Mouse (Mus musculus): ENCODE measurements around the gene Thbs2.

- TF ChIP-seq CTCF (IDR thresholded peaks at IDR 0.05; ENCODE audit: borderline replicate concordance, insufficient read depth, low read depth, low read length) (no peak), POLR2A (IDR thresholded peaks at IDR 0.05; ENCODE audit: borderline replicate concordance, insufficient read depth, low read length) (no peak)
Measured at GRCm38 (mm10) chr17:14720227-14720626, 26.2 kb upstream of the Thbs2 start.

Data from cerebellum, adult 2 months (tissue).